Comparison of ENCODE assay signal across 18 mouse cellular contexts in genomic region chr1:57040201-57040600, GRCm38 (mm10).
DNase-seq lines count a peak whose midpoint lies in the region; ATAC-seq and TF ChIP-seq lines count a peak whose summit lies in the region.
"Had no signal": no experiment of that assay in that cellular context is flagged by ENCODE, and none has a peak within 500 bp of the region (broad histone marks: within the 10 kb centered on the region; RNA-seq: fewer than 3 reads in every experiment).

No protein-coding gene starts in this region.

- peak; percentile 19 for DNase-seq in hindbrain, postnatal 0 days (ENCODE audit: low spot score)
- no peak for DNase-seq in hindbrain, embryonic 14.5 days (ENCODE audit: low spot score)
- DNase-seq in midbrain, embryonic 14.5 days = peak; percentile 8
- peak; percentile 51 for DNase-seq in forebrain, postnatal 0 days
- no peak for DNase-seq in heart, postnatal 10 days
- DNase-seq: adrenal gland, adult 8-10 months; cerebellum, adult 2 months; gastrocnemius, postnatal 36 days; heart, postnatal 4 days; liver, postnatal 0 days; lung, postnatal 4 days; thymus, adult 18-20 months had no signal

- H3K4me1 ChIP-seq in hindbrain, postnatal 0 days (ENCODE audit: insufficient read depth, low read length) = no peaks in the 10 kb centered on the region
- no peaks in the 10 kb centered on the region for H3K4me1 ChIP-seq in hindbrain, embryonic 14.5 days (replicated peaks; ENCODE audit: control insufficient read depth, insufficient read depth, low read length)
- no peaks in the 10 kb centered on the region for H3K4me1 ChIP-seq in midbrain, embryonic 14.5 days (ENCODE audit: control insufficient read depth, insufficient read depth, low read length)
- no peaks in the 10 kb centered on the region for H3K4me1 ChIP-seq in midbrain, embryonic 16.5 days (ENCODE audit: control insufficient read depth, insufficient read depth, low read length)
- 0 out of 2 replicates have a peak, but pooled peaks cover 3% of the 10 kb centered on the region for H3K4me1 ChIP-seq in embryonic facial prominence, embryonic 13.5 days
- H3K4me1 ChIP-seq in forebrain, postnatal 0 days (ENCODE audit: insufficient read depth) = no peaks in the 10 kb centered on the region
- H3K4me1 ChIP-seq: heart, embryonic 12.5 days; midbrain, embryonic 12.5 days had no signal

- 0 out of 2 replicates have a peak overlapping the region, but pooled peaks have one; percentile 16 for H3K4me2 ChIP-seq in hindbrain, postnatal 0 days (ENCODE audit: low read depth, low read length)
- no peak overlapping the region for H3K4me2 ChIP-seq in hindbrain, embryonic 14.5 days (replicated peaks)
- H3K4me2 ChIP-seq in midbrain, embryonic 14.5 days (ENCODE audit: low read length) = no peak overlapping the region
- H3K4me2 ChIP-seq in midbrain, embryonic 16.5 days (ENCODE audit: low read length) = no peak overlapping the region
- H3K4me2 ChIP-seq in embryonic facial prominence, embryonic 13.5 days = no peak overlapping the region
- no peak overlapping the region for H3K4me2 ChIP-seq in forebrain, postnatal 0 days (ENCODE audit: low read depth)
- H3K4me2 ChIP-seq: heart, embryonic 12.5 days; limb, embryonic 13.5 days; midbrain, embryonic 12.5 days had no signal

- no peak overlapping the region for H3K27ac ChIP-seq in hindbrain, postnatal 0 days
- H3K27ac ChIP-seq in hindbrain, embryonic 14.5 days = no peak overlapping the region
- H3K27ac ChIP-seq in midbrain, embryonic 14.5 days (replicated peaks; ENCODE audit: low read depth, low read length) = no peak overlapping the region
- no peak overlapping the region for H3K27ac ChIP-seq in midbrain, embryonic 16.5 days (ENCODE audit: low read length)
- H3K27ac ChIP-seq in embryonic facial prominence, embryonic 13.5 days = peak overlapping the region; percentile 11; the same call in 1 of the 2 replicates
- no peak overlapping the region for H3K27ac ChIP-seq in forebrain, postnatal 0 days (ENCODE audit: low read depth, low read length)
- H3K27ac ChIP-seq: limb, embryonic 13.5 days; midbrain, embryonic 12.5 days had no signal

- H3K36me3 ChIP-seq in hindbrain, postnatal 0 days (ENCODE audit: insufficient read depth, low read length) = no peaks in the 10 kb centered on the region
- no peaks in the 10 kb centered on the region for H3K36me3 ChIP-seq in hindbrain, embryonic 14.5 days (replicated peaks; ENCODE audit: control insufficient read depth, insufficient read depth)
- no peaks in the 10 kb centered on the region for H3K36me3 ChIP-seq in midbrain, embryonic 14.5 days (ENCODE audit: control insufficient read depth, insufficient read depth, low read length)
- no peaks in the 10 kb centered on the region for H3K36me3 ChIP-seq in midbrain, embryonic 16.5 days (ENCODE audit: control insufficient read depth, insufficient read depth, low read length)
- no peaks in the 10 kb centered on the region for H3K36me3 ChIP-seq in embryonic facial prominence, embryonic 13.5 days
- H3K36me3 ChIP-seq in forebrain, postnatal 0 days (ENCODE audit: insufficient read depth) = no peaks in the 10 kb centered on the region
- H3K36me3 ChIP-seq: G1E; heart, embryonic 12.5 days; limb, embryonic 13.5 days; midbrain, embryonic 12.5 days had no signal

- no peaks in the 10 kb centered on the region for H3K9me3 ChIP-seq in hindbrain, postnatal 0 days (ENCODE audit: low read length)
- no peaks in the 10 kb centered on the region for H3K9me3 ChIP-seq in hindbrain, embryonic 14.5 days (ENCODE audit: control insufficient read depth, low read length)
- H3K9me3 ChIP-seq in midbrain, embryonic 14.5 days (ENCODE audit: control insufficient read depth, low read length) = no peaks in the 10 kb centered on the region
- no peaks in the 10 kb centered on the region for H3K9me3 ChIP-seq in midbrain, embryonic 16.5 days (replicated peaks; ENCODE audit: control insufficient read depth, low read length, poor library complexity, severe bottlenecking)
- no peaks in the 10 kb centered on the region for H3K9me3 ChIP-seq in embryonic facial prominence, embryonic 13.5 days
- no peaks in the 10 kb centered on the region for H3K9me3 ChIP-seq in forebrain, postnatal 0 days (ENCODE audit: low read length)
- H3K9me3 ChIP-seq: heart, embryonic 12.5 days; limb, embryonic 13.5 days; midbrain, embryonic 12.5 days had no signal

- no peak for TF ChIP-seq CTCF in hindbrain, postnatal 0 days (IDR thresholded peaks at IDR 0.05; ENCODE audit: low read depth)
- no peak for TF ChIP-seq CTCF in forebrain, postnatal 0 days (IDR thresholded peaks at IDR 0.05; ENCODE audit: low read depth)

- intact Hi-C loops in heart, postnatal 10 days (cut with DNase I) = no loop called here

- no peak overlapping the region for H3K9ac ChIP-seq in hindbrain, postnatal 0 days (replicated peaks; ENCODE audit: low read length)
- H3K9ac ChIP-seq in hindbrain, embryonic 14.5 days = no peak overlapping the region
- no peak overlapping the region for H3K9ac ChIP-seq in midbrain, embryonic 14.5 days (replicated peaks; ENCODE audit: low read length)
- no peak overlapping the region for H3K9ac ChIP-seq in midbrain, embryonic 16.5 days (ENCODE audit: low read depth, low read length)
- H3K9ac ChIP-seq in embryonic facial prominence, embryonic 13.5 days = no peak overlapping the region
- no peak overlapping the region for H3K9ac ChIP-seq in forebrain, postnatal 0 days
- H3K9ac ChIP-seq: heart, embryonic 12.5 days; limb, embryonic 13.5 days; liver, postnatal 0 days; midbrain, embryonic 12.5 days had no signal

- no peak overlapping the region for H3K4me3 ChIP-seq in hindbrain, postnatal 0 days (ENCODE audit: low read length)
- H3K4me3 ChIP-seq in hindbrain, embryonic 14.5 days (replicated peaks; ENCODE audit: low read length) = no peak overlapping the region
- no peak overlapping the region for H3K4me3 ChIP-seq in midbrain, embryonic 14.5 days (replicated peaks; ENCODE audit: low read depth, low read length)
- H3K4me3 ChIP-seq in midbrain, embryonic 16.5 days (ENCODE audit: low read depth, low read length) = no peak overlapping the region
- no peak overlapping the region for H3K4me3 ChIP-seq in embryonic facial prominence, embryonic 13.5 days
- H3K4me3 ChIP-seq in forebrain, postnatal 0 days (ENCODE audit: low read depth, low read length) = no peak overlapping the region
- H3K4me3 ChIP-seq: heart, embryonic 12.5 days; limb, embryonic 13.5 days; midbrain, embryonic 12.5 days had no signal

- 38% methylated on average over 8 of the region's 8 CpGs for whole genome bisulfite sequencing in hindbrain, postnatal 0 days
- 59% methylated on average over 8 of the region's 8 CpGs for WGBS in hindbrain, embryonic 14.5 days
- WGBS in midbrain, embryonic 14.5 days = 59% methylated on average over 8 of the region's 8 CpGs
- 63% methylated on average over 8 of the region's 8 CpGs for WGBS in midbrain, embryonic 16.5 days
- 35% methylated on average over 8 of the region's 8 CpGs for WGBS in embryonic facial prominence, embryonic 13.5 days
- 28% methylated on average over 8 of the region's 8 CpGs for WGBS in forebrain, postnatal 0 days

- ATAC-seq in hindbrain, postnatal 0 days = peak; percentile 66
- ATAC-seq in hindbrain, embryonic 14.5 days (ENCODE audit: low FRiP score) = no peak
- ATAC-seq in midbrain, embryonic 14.5 days (ENCODE audit: low FRiP score, low TSS enrichment) = no peak; the same call in 1 of the 2 replicates
- ATAC-seq in midbrain, embryonic 16.5 days = no peak
- no peak for ATAC-seq in embryonic facial prominence, embryonic 13.5 days (ENCODE audit: insufficient number of reproducible peaks, insufficient read depth, low FRiP score, low TSS enrichment, low read depth)
- peak; percentile 40; the same call in 1 of the 2 replicates for ATAC-seq in forebrain, postnatal 0 days
- ATAC-seq: liver, postnatal 0 days had no signal

- no peaks in the 10 kb centered on the region for H3K27me3 ChIP-seq in hindbrain, postnatal 0 days (ENCODE audit: insufficient read depth, low read length)
- no peaks in the 10 kb centered on the region for H3K27me3 ChIP-seq in hindbrain, embryonic 14.5 days (ENCODE audit: control insufficient read depth, insufficient read depth, low read length)
- H3K27me3 ChIP-seq in midbrain, embryonic 14.5 days (ENCODE audit: control insufficient read depth, insufficient read depth, low read length) = no peaks in the 10 kb centered on the region
- H3K27me3 ChIP-seq in midbrain, embryonic 16.5 days (ENCODE audit: control insufficient read depth, insufficient read depth, low read depth, low read length) = no peaks in the 10 kb centered on the region
- H3K27me3 ChIP-seq in embryonic facial prominence, embryonic 13.5 days = no peaks in the 10 kb centered on the region
- no peaks in the 10 kb centered on the region for H3K27me3 ChIP-seq in forebrain, postnatal 0 days (ENCODE audit: insufficient read depth, low read length)
- H3K27me3 ChIP-seq: heart, embryonic 12.5 days; midbrain, embryonic 12.5 days had no signal

Comparison
In these comparisons a context has a peak if more than half of its experiments do, and no peak if none do; other contexts are left out.
1. ATAC-seq: peak in hindbrain, postnatal 0 days (single experiment) and forebrain, postnatal 0 days (single experiment); none in hindbrain, embryonic 14.5 days (single experiment), midbrain, embryonic 14.5 days (single experiment), midbrain, embryonic 16.5 days (single experiment) and embryonic facial prominence, embryonic 13.5 days (single experiment).
2. DNase-seq: peak in hindbrain, postnatal 0 days (single experiment), midbrain, embryonic 14.5 days (single experiment) and forebrain, postnatal 0 days (single experiment); none in hindbrain, embryonic 14.5 days (single experiment) and heart, postnatal 10 days (0 of 2).